Mouse (Mus musculus): ENCODE data around the gene Gm49601. TPM values are rescaled to one million over a fixed set of nuclear protein-coding genes. Genes with fewer than 3 reads are reported as not detected.

The Gm49601 gene
- polyA plus RNA-seq, 1 experiment from 2014 or later = 23.3 TPM

DNA sequence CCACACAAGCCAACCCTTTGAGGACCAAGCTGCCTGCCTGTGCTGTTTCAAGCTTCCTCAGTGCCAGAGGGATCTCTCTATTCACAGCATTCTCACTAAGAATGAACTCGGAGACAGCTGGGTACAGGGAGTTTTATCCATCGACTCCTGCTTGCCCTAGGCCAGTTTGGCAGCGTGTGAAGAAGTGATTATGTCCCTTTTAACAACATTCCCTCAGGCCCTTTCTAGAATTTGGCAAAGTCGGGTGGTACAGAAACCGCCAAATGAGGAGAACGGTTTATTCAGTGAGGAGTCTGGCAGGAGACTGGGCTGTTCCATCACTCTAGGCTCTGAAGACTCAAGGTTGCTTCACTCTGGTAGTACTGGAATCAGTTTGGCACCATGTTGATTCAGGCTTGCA, 6.0 kb downstream of the Gm49601 start:
- Histone ChIP-seq H3K9ac (ENCODE audit: low read depth, low read length) (no peak overlapping the region), H3K36me3 (ENCODE audit: control insufficient read depth, insufficient read depth, low read length) (peaks cover 42% of the 10 kb centered on the region), H3K4me3 (ENCODE audit: low read depth, low read length) (no peak overlapping the region), H3K27ac (ENCODE audit: low read length) (no peak overlapping the region), H3K9me3 (replicated peaks; ENCODE audit: control insufficient read depth, low read length, poor library complexity, severe bottlenecking) (no peaks in the 10 kb centered on the region), H3K27me3 (ENCODE audit: control insufficient read depth, insufficient read depth, low read depth, low read length) (peaks cover 62% of the 10 kb centered on the region), H3K4me1 (ENCODE audit: control insufficient read depth, insufficient read depth, low read length) (peaks cover 14% of the 10 kb centered on the region), H3K4me2 (ENCODE audit: low read length) (no peak overlapping the region)
- no peak for ATAC-seq
- WGBS = 29% methylated on average over 6 of the region's 6 CpGs

DNA sequence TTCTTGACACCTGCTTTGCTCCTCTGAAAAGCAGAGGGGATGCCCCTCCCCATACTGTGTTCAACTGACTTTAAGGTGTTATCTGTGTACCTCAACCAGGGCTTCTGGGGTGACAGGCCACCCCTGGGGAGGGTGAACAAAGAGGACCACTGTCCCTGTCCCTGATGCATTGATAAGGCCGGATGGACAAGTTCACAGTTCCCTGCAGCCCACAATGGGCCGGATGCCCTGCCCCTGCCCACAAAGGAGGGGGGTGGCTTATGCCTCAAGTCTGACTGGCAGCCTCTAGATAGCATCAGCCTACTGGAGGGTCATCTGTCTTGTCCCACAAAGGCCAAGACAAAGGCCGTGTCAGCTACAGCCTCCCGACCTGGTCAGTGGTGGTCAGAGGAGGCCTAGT, 7.1 kb downstream of the Gm49601 start:
- H3K27me3 ChIP-seq (ENCODE audit: control insufficient read depth, insufficient read depth, low read depth, low read length) = peaks cover 51% of the 10 kb centered on the region

DNA sequence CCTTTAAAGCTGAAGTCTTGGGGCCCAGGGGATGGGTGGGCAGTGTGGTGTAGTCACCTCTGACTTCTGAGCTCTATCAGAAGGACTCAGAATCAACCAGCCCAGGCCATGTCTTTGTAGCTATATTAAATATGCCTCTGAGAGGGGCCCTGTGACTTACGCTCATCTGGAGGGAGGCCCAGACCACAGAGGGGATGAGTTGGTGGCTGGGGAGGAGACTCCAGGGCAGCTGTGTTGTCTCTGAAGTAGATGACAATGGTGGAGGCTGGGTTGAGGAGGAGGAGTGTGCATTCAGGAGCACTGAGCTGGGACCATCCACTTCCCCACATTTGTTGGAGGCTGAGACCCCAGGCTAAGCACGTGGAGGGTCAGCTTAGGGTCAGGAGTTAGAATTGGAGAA, 7.9 kb downstream of the Gm49601 start:
- peaks cover 14% of the 10 kb centered on the region for H3K4me1 ChIP-seq (ENCODE audit: control insufficient read depth, insufficient read depth, low read length)
- H3K36me3 ChIP-seq (ENCODE audit: control insufficient read depth, insufficient read depth, low read length) = peaks cover 23% of the 10 kb centered on the region
- H3K9me3 ChIP-seq (replicated peaks; ENCODE audit: control insufficient read depth, low read length, poor library complexity, severe bottlenecking) = no peaks in the 10 kb centered on the region
- 50% methylated on average over 2 of the region's 2 CpGs for WGBS
- no peak overlapping the region for H3K27ac ChIP-seq (ENCODE audit: low read length)
- H3K9ac ChIP-seq (ENCODE audit: low read depth, low read length) = no peak overlapping the region
- ATAC-seq = no peak
- H3K4me3 ChIP-seq (ENCODE audit: low read depth, low read length) = no peak overlapping the region
- no peak overlapping the region for H3K4me2 ChIP-seq (ENCODE audit: low read length)
- H3K27me3 ChIP-seq (ENCODE audit: control insufficient read depth, insufficient read depth, low read depth, low read length) = peaks cover 43% of the 10 kb centered on the region

More for the DNA sequence above, 7.1 kb downstream of the Gm49601 start:
- no peak overlapping the region for H3K4me3 ChIP-seq (ENCODE audit: low read depth, low read length)
- no peak overlapping the region for H3K27ac ChIP-seq (ENCODE audit: low read length)
- no peak for ATAC-seq
- H3K4me1 ChIP-seq (ENCODE audit: control insufficient read depth, insufficient read depth, low read length) = peaks cover 14% of the 10 kb centered on the region
- H3K4me2 ChIP-seq (ENCODE audit: low read length) = no peak overlapping the region
- no peaks in the 10 kb centered on the region for H3K9me3 ChIP-seq (replicated peaks; ENCODE audit: control insufficient read depth, low read length, poor library complexity, severe bottlenecking)
- no peak overlapping the region for H3K9ac ChIP-seq (ENCODE audit: low read depth, low read length)
- 35% methylated on average over 4 of the region's 4 CpGs for WGBS
- H3K36me3 ChIP-seq (ENCODE audit: control insufficient read depth, insufficient read depth, low read length) = peaks cover 31% of the 10 kb centered on the region

DNA sequence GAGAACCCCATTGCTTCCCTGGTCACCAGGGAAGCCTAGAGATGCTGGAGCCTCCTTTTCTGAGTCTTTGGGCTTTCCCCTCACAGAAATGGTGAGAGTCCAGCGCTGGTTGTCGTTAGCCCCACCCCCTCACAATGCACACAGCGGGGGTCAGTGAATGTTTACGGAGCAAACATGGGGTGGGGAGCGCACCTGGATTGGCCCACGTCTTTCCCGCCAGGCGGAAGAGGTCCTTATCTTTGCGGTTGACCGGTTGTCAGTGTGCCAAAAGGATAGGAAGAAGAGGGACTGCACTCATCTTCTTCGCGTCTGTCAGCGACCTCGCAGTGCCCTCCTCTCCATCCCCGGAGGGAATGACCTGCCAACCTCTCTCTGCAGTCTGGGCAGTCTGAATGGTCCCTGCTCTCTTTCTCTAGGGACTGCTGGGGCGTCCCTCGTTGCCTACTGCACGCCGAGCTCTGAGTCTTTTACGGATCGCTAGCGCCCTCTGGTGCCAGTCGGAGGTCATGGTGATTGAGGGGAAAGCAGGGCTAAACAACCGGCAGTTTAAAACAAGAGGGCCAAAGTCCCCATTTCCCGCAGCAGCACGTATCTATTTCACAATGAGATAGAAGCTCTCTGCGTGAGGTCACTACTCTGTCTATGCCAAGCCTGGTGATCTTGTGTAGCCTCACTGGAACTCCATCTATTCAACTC, 8.7 kb downstream of the Gm49601 start:
- 4% methylated on average over 27 of the region's 27 CpGs for WGBS
- H3K9me3 ChIP-seq (replicated peaks; ENCODE audit: control insufficient read depth, low read length, poor library complexity, severe bottlenecking) = no peaks in the 10 kb centered on the region
- H3K9ac ChIP-seq (ENCODE audit: low read depth, low read length) = peak overlapping the region; percentile 44
- peak; percentile 63 for ATAC-seq
- H3K27ac ChIP-seq (ENCODE audit: low read length) = no peak overlapping the region
- H3K4me1 ChIP-seq (ENCODE audit: control insufficient read depth, insufficient read depth, low read length) = peaks cover 14% of the 10 kb centered on the region
- peaks cover 15% of the 10 kb centered on the region for H3K36me3 ChIP-seq (ENCODE audit: control insufficient read depth, insufficient read depth, low read length)
- H3K4me2 ChIP-seq (ENCODE audit: low read length) = peak overlapping the region; percentile 61
- peaks cover 35% of the 10 kb centered on the region for H3K27me3 ChIP-seq (ENCODE audit: control insufficient read depth, insufficient read depth, low read depth, low read length)
- H3K4me3 ChIP-seq (ENCODE audit: low read depth, low read length) = peak overlapping the region; percentile 29

- peaks cover 4% of the 10 kb centered on the region for H3K27me3 ChIP-seq (ENCODE audit: control insufficient read depth, insufficient read depth, low read depth, low read length)
- peaks cover 4% of the 10 kb centered on the region; the same call in 1 of the 2 replicates for H3K4me1 ChIP-seq (ENCODE audit: control insufficient read depth, insufficient read depth, low read length)
- no peak overlapping the region for H3K4me2 ChIP-seq (ENCODE audit: low read length)
- H3K27ac ChIP-seq (ENCODE audit: low read length) = no peak overlapping the region
- WGBS = 99% methylated on average over 3 of the region's 3 CpGs
- H3K9me3 ChIP-seq (replicated peaks; ENCODE audit: control insufficient read depth, low read length, poor library complexity, severe bottlenecking) = no peaks in the 10 kb centered on the region
- no peaks in the 10 kb centered on the region for H3K36me3 ChIP-seq (ENCODE audit: control insufficient read depth, insufficient read depth, low read length)
- no peak overlapping the region for H3K4me3 ChIP-seq (ENCODE audit: low read depth, low read length)
- H3K9ac ChIP-seq (ENCODE audit: low read depth, low read length) = no peak overlapping the region
- no peak for ATAC-seq
Observed at GRCm38 (mm10) chr16:18613301-18613700, 12.9 kb downstream of the Gm49601 start.

DNA sequence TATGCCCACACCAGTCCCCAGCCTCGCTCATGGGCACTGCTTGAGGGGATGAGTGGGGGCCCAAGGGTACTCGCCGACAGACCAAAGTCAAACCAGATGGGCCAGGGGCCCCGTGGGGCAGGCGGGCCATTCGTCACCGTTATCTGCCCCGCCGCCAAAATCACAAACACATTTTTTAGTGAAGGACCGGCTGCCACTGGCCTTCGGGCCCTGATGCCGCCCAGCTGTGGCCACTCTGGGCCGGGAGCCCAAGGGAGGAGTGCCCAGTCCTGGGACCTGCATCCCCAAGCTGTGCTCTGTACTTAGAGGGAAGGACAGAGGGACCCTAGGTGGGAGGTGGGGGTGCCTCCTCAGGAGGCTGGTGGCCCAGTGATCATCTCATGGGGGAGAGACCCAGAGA, 14.5 kb downstream of the Gm49601 start:
- Histone ChIP-seq H3K4me2 (ENCODE audit: low read length) (no peak overlapping the region), H3K9ac (ENCODE audit: low read depth, low read length) (no peak overlapping the region), H3K4me3 (ENCODE audit: low read depth, low read length) (no peak overlapping the region), H3K27ac (ENCODE audit: low read length) (no peak overlapping the region), H3K9me3 (replicated peaks; ENCODE audit: control insufficient read depth, low read length, poor library complexity, severe bottlenecking) (no peaks in the 10 kb centered on the region), H3K27me3 (ENCODE audit: control insufficient read depth, insufficient read depth, low read depth, low read length) (0 out of 2 replicates have a peak, but pooled peaks cover 3% of the 10 kb centered on the region), H3K36me3 (ENCODE audit: control insufficient read depth, insufficient read depth, low read length) (no peaks in the 10 kb centered on the region), H3K4me1 (ENCODE audit: control insufficient read depth, insufficient read depth, low read length) (no peaks in the 10 kb centered on the region)
- ATAC-seq = no peak
- WGBS = 88% methylated on average over 13 of the region's 13 CpGs

DNA sequence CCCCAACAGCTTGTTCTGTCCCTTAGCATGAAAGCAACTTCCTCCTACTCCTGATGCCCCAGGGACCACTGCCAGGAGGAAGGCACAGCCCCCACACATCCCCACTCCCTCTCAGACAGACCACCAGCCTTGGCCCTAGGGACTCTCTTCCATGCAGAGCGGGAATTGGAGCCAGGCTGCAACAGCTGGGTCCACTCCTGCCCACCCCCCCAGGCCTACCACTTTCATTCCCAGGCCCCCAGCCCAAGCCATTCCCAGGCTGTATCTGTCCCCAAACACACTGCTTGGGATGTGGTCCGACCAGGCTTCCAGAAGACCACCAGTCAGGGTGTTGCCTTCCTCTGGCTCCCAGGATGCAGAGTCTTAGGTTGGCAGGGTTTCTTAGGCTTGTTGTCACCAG, 17.1 kb downstream of the Gm49601 start:
- no peak overlapping the region for H3K27ac ChIP-seq (ENCODE audit: low read length)
- no peaks in the 10 kb centered on the region for H3K4me1 ChIP-seq (ENCODE audit: control insufficient read depth, insufficient read depth, low read length)
- no peak overlapping the region for H3K4me2 ChIP-seq (ENCODE audit: low read length)
- H3K9ac ChIP-seq (ENCODE audit: low read depth, low read length) = no peak overlapping the region
- ATAC-seq = no peak
- H3K36me3 ChIP-seq (ENCODE audit: control insufficient read depth, insufficient read depth, low read length) = no peaks in the 10 kb centered on the region
- 0 out of 2 replicates have a peak, but pooled peaks cover 3% of the 10 kb centered on the region for H3K27me3 ChIP-seq (ENCODE audit: control insufficient read depth, insufficient read depth, low read depth, low read length)
- no peaks in the 10 kb centered on the region for H3K9me3 ChIP-seq (replicated peaks; ENCODE audit: control insufficient read depth, low read length, poor library complexity, severe bottlenecking)
- 85% methylated on average over 2 of the region's 2 CpGs for WGBS
- no peak overlapping the region for H3K4me3 ChIP-seq (ENCODE audit: low read depth, low read length)

DNA sequence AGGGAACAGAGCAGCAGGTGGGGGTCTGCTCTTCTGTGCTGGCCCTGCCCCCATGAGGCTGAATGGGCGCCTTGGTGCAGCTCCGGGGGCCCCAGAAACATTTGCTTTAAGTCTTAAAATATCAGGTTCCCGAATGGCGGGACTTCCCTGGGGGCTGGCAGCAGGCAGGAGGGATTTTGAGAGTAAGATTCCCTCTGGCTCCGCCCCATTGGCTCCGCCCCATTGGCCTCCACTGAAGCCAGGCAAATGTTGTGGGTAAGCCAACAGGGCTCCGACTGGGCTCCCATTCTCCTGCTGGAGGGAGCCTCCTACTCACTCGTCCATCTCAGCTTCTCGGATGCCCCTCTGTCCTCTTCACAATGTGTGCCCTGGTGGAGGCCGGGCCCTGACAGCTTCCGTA, 18.0 kb downstream of the Gm49601 start:
- WGBS = 6% methylated on average over 11 of the region's 11 CpGs
- no peak overlapping the region for H3K4me2 ChIP-seq (ENCODE audit: low read length)

DNA sequence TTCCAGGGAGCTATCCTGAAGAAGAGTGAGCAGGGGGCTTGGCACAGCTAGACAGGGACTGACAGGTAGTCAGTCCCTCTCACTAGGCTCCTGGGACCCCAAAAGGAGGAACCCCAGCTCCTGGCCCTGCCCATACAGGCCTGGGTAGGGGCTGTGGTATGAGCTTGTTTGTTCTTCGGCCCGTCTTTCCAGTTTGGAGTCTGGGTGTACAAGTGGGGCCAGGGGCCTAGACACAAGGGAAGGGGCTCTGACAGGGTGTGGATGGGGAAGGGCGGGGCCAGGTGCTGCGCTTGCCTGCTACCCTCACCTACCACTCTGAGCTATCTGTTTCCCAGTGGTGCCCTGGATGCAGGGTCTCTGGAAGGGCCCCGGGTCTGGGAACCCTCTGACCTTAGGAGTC, 20.5 kb downstream of the Gm49601 start:
- H3K36me3 ChIP-seq (ENCODE audit: control insufficient read depth, insufficient read depth, low read length) = no peaks in the 10 kb centered on the region
- no peaks in the 10 kb centered on the region for H3K9me3 ChIP-seq (replicated peaks; ENCODE audit: control insufficient read depth, low read length, poor library complexity, severe bottlenecking)
- no peak overlapping the region for H3K4me3 ChIP-seq (ENCODE audit: low read depth, low read length)
- WGBS = 74% methylated on average over 5 of the region's 5 CpGs
- H3K27me3 ChIP-seq (ENCODE audit: control insufficient read depth, insufficient read depth, low read depth, low read length) = 0 out of 2 replicates have a peak, but pooled peaks cover 3% of the 10 kb centered on the region
- ATAC-seq = no peak
- H3K27ac ChIP-seq (ENCODE audit: low read length) = no peak overlapping the region
- no peak overlapping the region for H3K4me2 ChIP-seq (ENCODE audit: low read length)
- H3K9ac ChIP-seq (ENCODE audit: low read depth, low read length) = no peak overlapping the region
- no peaks in the 10 kb centered on the region for H3K4me1 ChIP-seq (ENCODE audit: control insufficient read depth, insufficient read depth, low read length)

More for the DNA sequence above, 18.0 kb downstream of the Gm49601 start:
- H3K4me3 ChIP-seq (ENCODE audit: low read depth, low read length) = no peak overlapping the region
- no peaks in the 10 kb centered on the region for H3K9me3 ChIP-seq (replicated peaks; ENCODE audit: control insufficient read depth, low read length, poor library complexity, severe bottlenecking)
- ATAC-seq = no peak
- H3K4me1 ChIP-seq (ENCODE audit: control insufficient read depth, insufficient read depth, low read length) = no peaks in the 10 kb centered on the region
- H3K9ac ChIP-seq (ENCODE audit: low read depth, low read length) = no peak overlapping the region
- no peaks in the 10 kb centered on the region for H3K36me3 ChIP-seq (ENCODE audit: control insufficient read depth, insufficient read depth, low read length)
- H3K27me3 ChIP-seq (ENCODE audit: control insufficient read depth, insufficient read depth, low read depth, low read length) = 0 out of 2 replicates have a peak, but pooled peaks cover 3% of the 10 kb centered on the region
- no peak overlapping the region for H3K27ac ChIP-seq (ENCODE audit: low read length)
